Mouse (Mus musculus): ENCODE data around the gene Adra1d. TPM values are rescaled to one million over a fixed set of nuclear protein-coding genes. Genes with fewer than 3 reads are reported as not detected.

Adra1d gene
- 1.9 and 6.7 TPM in 2 replicates for total RNA-seq (2014; rRNA removed; ENCODE audit: low replicate concordance)
- polyA plus RNA-seq (2015; fragmentation: Nextera tagmentation; extraction: Ambion mirVana): 0.52 and 0.70 TPM in 2 replicates

DNA sequence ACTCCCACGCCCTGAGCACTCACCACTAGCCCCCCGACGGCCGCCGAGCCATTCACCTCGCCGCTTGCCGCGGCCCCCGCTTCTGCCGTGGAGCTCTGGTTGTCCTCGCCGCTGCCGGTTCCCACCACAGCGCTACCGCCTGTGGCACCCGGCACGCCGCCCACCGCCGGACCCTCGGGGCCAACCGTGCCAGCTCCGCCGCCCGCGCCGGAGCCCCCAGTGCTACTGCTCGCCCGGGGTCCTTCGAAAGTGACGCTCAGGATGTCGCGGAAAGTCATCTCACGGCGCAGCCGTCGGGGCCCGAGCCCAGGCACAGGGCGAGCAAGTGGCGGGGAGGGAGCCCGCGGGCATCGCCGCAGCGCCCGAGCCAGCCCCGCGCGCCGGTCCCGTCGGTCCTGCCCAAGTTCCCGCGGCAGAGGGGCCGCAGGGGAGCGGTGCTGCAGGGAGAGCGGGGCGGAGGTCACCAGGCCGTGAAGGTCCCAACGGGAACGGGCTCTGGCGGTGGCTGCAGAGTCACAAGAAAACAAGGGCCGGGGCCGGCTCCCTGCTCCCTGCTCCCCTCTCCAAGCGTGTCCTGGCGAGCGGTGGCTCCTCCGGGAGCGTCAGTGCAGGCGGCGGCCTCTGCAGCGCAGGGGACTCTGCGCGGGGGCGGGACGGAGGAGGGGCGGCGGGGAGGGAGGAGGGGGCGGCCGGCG is at the start of gene Adra1d:
TSS of gene Adra1d (minus strand) at position 393 of the 695 bp plus-strand sequence.
- Histone ChIP-seq H3K4me2 (ENCODE audit: low read depth, low read length) (peak within 1 kb of the TSS; percentile 86), H3K27ac (ENCODE audit: low read depth) (peak within 1 kb of the TSS; percentile 32; the same call in 1 of the 2 replicates), H3K9ac (replicated peaks; ENCODE audit: low read depth, low read length) (peak within 1 kb of the TSS; percentile 51), H3K27me3 (ENCODE audit: control insufficient read depth, insufficient read depth, low read length) (peaks cover 38% of the 10 kb centered on the region), H3K9me3 (replicated peaks; ENCODE audit: control insufficient read depth, low read length) (no peaks in the 10 kb centered on the region), H3K36me3 (replicated peaks; ENCODE audit: control insufficient read depth, insufficient read depth, low read length) (no peaks in the 10 kb centered on the region), H3K4me3 (ENCODE audit: low read depth, low read length) (peak within 1 kb of the TSS; percentile 55), H3K4me1 (ENCODE audit: control insufficient read depth, insufficient read depth) (peaks cover 14% of the 10 kb centered on the region)
- peak; percentile 13 for DNase-seq (ENCODE audit: low spot score)
- 1% methylated on average over 57 of the region's 82 CpGs for WGBS
- TF ChIP-seq EP300 (IDR thresholded peaks at IDR 0.05; ENCODE audit: low read depth): no peak
- no peak for TF ChIP-seq CTCF (IDR thresholded peaks at IDR 0.05; ENCODE audit: low read depth)
- ATAC-seq (ENCODE audit: insufficient read depth, low read depth): peak; percentile 69

- H3K36me3 ChIP-seq (replicated peaks; ENCODE audit: control insufficient read depth, insufficient read depth, low read length): no peaks in the 10 kb centered on the region
- 23% methylated on average over 2 of the region's 2 CpGs for WGBS
- ATAC-seq (ENCODE audit: insufficient read depth, low read depth) (no peak), DNase-seq (ENCODE audit: low spot score) (no peak)
- no peak overlapping the region for H3K9ac ChIP-seq (replicated peaks; ENCODE audit: low read depth, low read length)
- H3K4me3 ChIP-seq (ENCODE audit: low read depth, low read length): no peak overlapping the region
- no peaks in the 10 kb centered on the region for H3K27me3 ChIP-seq (ENCODE audit: control insufficient read depth, insufficient read depth, low read length)
- H3K9me3 ChIP-seq (replicated peaks; ENCODE audit: control insufficient read depth, low read length): no peaks in the 10 kb centered on the region
- H3K4me2 ChIP-seq (ENCODE audit: low read depth, low read length): no peak overlapping the region
- TF ChIP-seq EP300 (IDR thresholded peaks at IDR 0.05; ENCODE audit: low read depth) (no peak), CTCF (IDR thresholded peaks at IDR 0.05; ENCODE audit: low read depth) (no peak)
- no peak overlapping the region for H3K27ac ChIP-seq (ENCODE audit: low read depth)
- 0 out of 2 replicates have a peak, but pooled peaks cover 6% of the 10 kb centered on the region for H3K4me1 ChIP-seq (ENCODE audit: control insufficient read depth, insufficient read depth)
Measured at GRCm38 (mm10) chr2:131601881-131602280, 39.8 kb upstream of the Adra1d start.

- 85% methylated on average over 6 of the region's 6 CpGs for WGBS
- Histone ChIP-seq H3K4me2 (ENCODE audit: low read depth, low read length) (no peak overlapping the region), H3K36me3 (replicated peaks; ENCODE audit: control insufficient read depth, insufficient read depth, low read length) (no peaks in the 10 kb centered on the region), H3K9me3 (replicated peaks; ENCODE audit: control insufficient read depth, low read length) (no peaks in the 10 kb centered on the region), H3K4me3 (ENCODE audit: low read depth, low read length) (no peak overlapping the region), H3K27me3 (ENCODE audit: control insufficient read depth, insufficient read depth, low read length) (no peaks in the 10 kb centered on the region), H3K27ac (ENCODE audit: low read depth) (no peak overlapping the region), H3K9ac (replicated peaks; ENCODE audit: low read depth, low read length) (no peak overlapping the region), H3K4me1 (ENCODE audit: control insufficient read depth, insufficient read depth) (no peaks in the 10 kb centered on the region)
- ATAC-seq (ENCODE audit: insufficient read depth, low read depth) (no peak), DNase-seq (ENCODE audit: low spot score) (no peak)
- no peak for TF ChIP-seq EP300 (IDR thresholded peaks at IDR 0.05; ENCODE audit: low read depth)
- TF ChIP-seq CTCF (IDR thresholded peaks at IDR 0.05; ENCODE audit: low read depth): no peak
Measured at GRCm38 (mm10) chr2:131594871-131595270, 32.8 kb upstream of the Adra1d start.

DNA sequence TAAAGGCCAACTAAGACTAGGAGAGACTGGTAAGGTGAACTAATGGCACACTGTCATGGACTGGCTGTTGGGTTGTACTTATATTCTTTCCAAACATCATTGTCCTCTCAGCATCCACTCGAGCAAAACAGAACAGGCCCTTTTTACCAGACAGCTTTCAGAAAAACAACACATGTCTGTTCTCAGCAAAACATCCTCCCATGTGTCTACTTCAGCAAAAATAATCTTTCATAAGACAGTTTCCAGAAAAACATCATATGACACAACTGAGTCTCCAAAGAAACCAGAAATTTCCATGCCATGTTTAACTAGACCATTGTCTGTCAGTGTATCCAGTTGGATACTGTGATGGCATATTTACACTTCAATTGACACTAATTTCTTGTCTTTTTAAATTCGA is 25.4 kb upstream of the Adra1d start:
- Histone ChIP-seq H3K9ac (replicated peaks; ENCODE audit: low read depth, low read length) (no peak overlapping the region), H3K27me3 (ENCODE audit: control insufficient read depth, insufficient read depth, low read length) (no peaks in the 10 kb centered on the region), H3K4me2 (ENCODE audit: low read depth, low read length) (no peak overlapping the region), H3K9me3 (replicated peaks; ENCODE audit: control insufficient read depth, low read length) (0 out of 2 replicates have a peak, but pooled peaks cover 9% of the 10 kb centered on the region), H3K27ac (ENCODE audit: low read depth) (no peak overlapping the region), H3K36me3 (replicated peaks; ENCODE audit: control insufficient read depth, insufficient read depth, low read length) (no peaks in the 10 kb centered on the region), H3K4me1 (ENCODE audit: control insufficient read depth, insufficient read depth) (no peaks in the 10 kb centered on the region), H3K4me3 (ENCODE audit: low read depth, low read length) (no peak overlapping the region)
- 70% methylated on average over 2 of the region's 2 CpGs for WGBS
- no peak for TF ChIP-seq CTCF (IDR thresholded peaks at IDR 0.05; ENCODE audit: low read depth)
- no peak for TF ChIP-seq EP300 (IDR thresholded peaks at IDR 0.05; ENCODE audit: low read depth)
- ATAC-seq (ENCODE audit: insufficient read depth, low read depth) (no peak), DNase-seq (ENCODE audit: low spot score) (no peak)

- Histone ChIP-seq H3K36me3 (replicated peaks; ENCODE audit: control insufficient read depth, insufficient read depth, low read length) (no peaks in the 10 kb centered on the region), H3K4me3 (ENCODE audit: low read depth, low read length) (no peak overlapping the region), H3K9ac (replicated peaks; ENCODE audit: low read depth, low read length) (no peak overlapping the region), H3K27me3 (ENCODE audit: control insufficient read depth, insufficient read depth, low read length) (no peaks in the 10 kb centered on the region), H3K27ac (ENCODE audit: low read depth) (no peak overlapping the region), H3K9me3 (replicated peaks; ENCODE audit: control insufficient read depth, low read length) (0 out of 2 replicates have a peak, but pooled peaks cover 4% of the 10 kb centered on the region), H3K4me2 (ENCODE audit: low read depth, low read length) (no peak overlapping the region), H3K4me1 (ENCODE audit: control insufficient read depth, insufficient read depth) (no peaks in the 10 kb centered on the region)
- no peak for TF ChIP-seq EP300 (IDR thresholded peaks at IDR 0.05; ENCODE audit: low read depth)
- TF ChIP-seq CTCF (IDR thresholded peaks at IDR 0.05; ENCODE audit: low read depth): no peak
- WGBS: 83% methylated on average over 2 of the region's 2 CpGs
- DNase-seq (ENCODE audit: low spot score) (no peak), ATAC-seq (ENCODE audit: insufficient read depth, low read depth) (no peak)
Measured at GRCm38 (mm10) chr2:131581506-131581905, 19.4 kb upstream of the Adra1d start.

All from heart, postnatal 0 days (tissue).